Mouse (Mus musculus): ENCODE results near the gene Pip5k1b.

DNA sequence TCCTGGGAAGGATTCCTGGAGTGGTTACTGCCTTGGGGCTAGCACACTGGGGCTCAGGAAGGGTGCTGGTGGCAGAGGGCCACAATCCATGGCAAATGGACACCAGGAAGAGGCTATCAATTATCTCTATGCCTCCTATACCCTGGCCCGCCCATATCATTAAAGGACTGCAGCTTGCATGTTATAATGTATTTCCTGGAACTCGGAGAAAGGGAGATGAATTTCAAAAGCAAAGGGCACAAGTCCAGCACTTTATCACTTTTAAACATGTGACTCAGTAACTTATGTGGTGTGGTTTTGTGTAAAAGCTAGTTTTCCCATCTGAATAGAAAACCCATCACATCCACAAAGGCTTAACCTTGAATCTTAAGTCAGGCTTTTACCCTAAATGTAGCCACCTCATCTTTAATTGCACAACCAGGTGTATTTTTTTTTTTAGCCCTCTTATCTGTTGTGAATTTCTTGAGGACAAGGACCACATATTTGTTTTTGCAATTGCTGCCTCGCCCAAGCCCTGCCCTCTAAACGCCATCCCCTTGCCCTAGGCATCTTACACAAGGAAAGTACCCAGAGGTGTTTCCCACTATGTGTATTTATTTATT, 27.4 kb downstream of the Pip5k1b start:
- TF ChIP-seq CTCF (IDR thresholded peaks at IDR 0.05; ENCODE audit: extremely low read depth, insufficient read length, insufficient replicate concordance, low read depth, low read length) (no peak), POLR2A (IDR thresholded peaks at IDR 0.05; ENCODE audit: low read depth, low read length) (no peak)

Data from small intestine, adult 2 months (tissue).